Mouse (Mus musculus): ENCODE data around the gene Akap10. TPM values are rescaled to one million over a fixed set of nuclear protein-coding genes. Genes with fewer than 3 reads are reported as not detected.

The Akap10 gene
- polyA plus RNA-seq, 2 experiments = 15.8 to 16.9 TPM

DNA sequence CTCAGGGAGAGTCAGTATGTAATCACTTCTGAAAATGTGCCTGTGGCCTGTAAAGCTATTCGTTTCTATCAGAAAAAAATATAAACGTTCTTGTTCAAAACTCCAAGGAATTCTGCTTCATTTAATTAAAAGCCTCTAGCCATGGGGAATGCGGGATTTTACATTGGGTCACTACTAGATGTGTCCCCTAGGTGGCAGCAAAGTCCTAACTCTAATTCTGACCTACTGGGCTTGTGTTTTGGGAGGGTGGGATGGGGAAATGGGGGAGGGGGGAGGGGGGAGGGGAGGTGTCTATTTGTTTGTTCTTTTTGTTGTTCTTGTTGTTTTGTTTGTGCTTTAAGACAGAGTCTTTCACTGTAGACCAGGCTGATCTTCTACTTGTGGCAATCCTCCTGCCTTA is 19.3 kb upstream of the Akap10 start:
- Histone ChIP-seq H3K36me3 (ENCODE audit: control insufficient read depth, insufficient read depth, low read length) (no peaks in the 10 kb centered on the region), H3K27me3 (ENCODE audit: control insufficient read depth, insufficient read depth, low read length) (no peaks in the 10 kb centered on the region), H3K4me1 (ENCODE audit: control insufficient read depth, insufficient read depth, low read length) (no peaks in the 10 kb centered on the region), H3K4me2 (replicated peaks; ENCODE audit: low read depth, low read length, severe bottlenecking) (no peak overlapping the region), H3K9ac (ENCODE audit: low read depth, low read length, severe bottlenecking) (no peak overlapping the region), H3K4me3 (replicated peaks; ENCODE audit: low read length) (no peak overlapping the region), H3K9me3 (ENCODE audit: control insufficient read depth, low read length) (no peaks in the 10 kb centered on the region), H3K27ac (replicated peaks; ENCODE audit: low read depth, low read length) (no peak overlapping the region)
- DNase-seq (ENCODE audit: low spot score) = peak; percentile 65
- no peak for TF ChIP-seq POLR2A (IDR thresholded peaks at IDR 0.05; ENCODE audit: borderline replicate concordance, extremely low read depth, insufficient read depth, insufficient read length)
- ATAC-seq (ENCODE audit: low FRiP score, low read depth) = no peak
- WGBS = under 1% methylated on average over 3 of the region's 3 CpGs

DNA sequence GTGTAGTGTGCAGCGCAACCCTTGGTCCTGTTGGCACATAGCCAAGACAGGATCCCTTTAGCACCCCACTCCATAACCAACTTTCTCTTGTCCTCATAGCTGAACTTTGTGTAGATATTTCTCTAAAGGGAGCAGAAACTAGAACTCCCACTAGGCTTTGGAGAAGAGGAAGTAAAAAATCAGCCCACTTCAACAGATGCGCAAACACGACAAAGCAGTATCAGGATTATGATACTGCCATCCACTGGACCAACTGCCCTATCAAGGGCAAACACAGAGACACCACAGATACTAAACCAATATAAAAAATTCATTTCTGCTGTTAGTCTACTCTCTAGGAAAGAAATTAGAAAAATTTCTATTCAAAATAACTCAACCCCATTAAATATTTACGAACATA is 16.6 kb upstream of the Akap10 start:
- Histone ChIP-seq H3K9me3 (ENCODE audit: control insufficient read depth, low read length) (no peaks in the 10 kb centered on the region), H3K9ac (ENCODE audit: low read depth, low read length, severe bottlenecking) (no peak overlapping the region), H3K36me3 (ENCODE audit: control insufficient read depth, insufficient read depth, low read length) (no peaks in the 10 kb centered on the region), H3K4me3 (replicated peaks; ENCODE audit: low read length) (no peak overlapping the region), H3K27me3 (ENCODE audit: control insufficient read depth, insufficient read depth, low read length) (no peaks in the 10 kb centered on the region), H3K4me1 (ENCODE audit: control insufficient read depth, insufficient read depth, low read length) (no peaks in the 10 kb centered on the region), H3K27ac (replicated peaks; ENCODE audit: low read depth, low read length) (no peak overlapping the region), H3K4me2 (replicated peaks; ENCODE audit: low read depth, low read length, severe bottlenecking) (no peak overlapping the region)
- ATAC-seq (ENCODE audit: low FRiP score, low read depth) (no peak), DNase-seq (ENCODE audit: low spot score) (no peak)
- no peak for TF ChIP-seq POLR2A (IDR thresholded peaks at IDR 0.05; ENCODE audit: borderline replicate concordance, extremely low read depth, insufficient read depth, insufficient read length)
- WGBS = 94% methylated on average over 4 of the region's 4 CpGs

DNA sequence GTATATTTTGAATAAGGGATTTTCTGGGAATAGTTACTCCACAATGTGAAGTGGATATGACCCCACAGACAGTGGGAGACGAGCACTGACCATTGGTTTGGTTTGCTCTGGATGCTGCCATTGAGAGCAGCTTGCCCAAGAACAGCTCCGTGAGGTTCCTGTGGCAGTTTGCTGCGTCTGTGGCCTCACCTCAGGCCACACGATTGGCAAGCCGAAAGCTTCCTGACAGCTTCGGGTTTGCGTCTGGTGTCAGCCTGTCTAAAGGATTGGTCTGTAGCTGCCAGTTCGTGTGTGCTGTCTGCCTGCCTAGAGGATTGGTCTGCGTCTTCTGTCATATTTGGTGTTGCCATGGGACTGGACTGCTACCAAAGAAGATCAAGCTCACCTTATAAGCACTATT is 14.4 kb upstream of the Akap10 start:
- WGBS = 79% methylated on average over 9 of the region's 9 CpGs
- Histone ChIP-seq H3K9me3 (ENCODE audit: control insufficient read depth, low read length) (no peaks in the 10 kb centered on the region), H3K27me3 (ENCODE audit: control insufficient read depth, insufficient read depth, low read length) (no peaks in the 10 kb centered on the region), H3K9ac (ENCODE audit: low read depth, low read length, severe bottlenecking) (no peak overlapping the region), H3K4me3 (replicated peaks; ENCODE audit: low read length) (no peak overlapping the region), H3K4me2 (replicated peaks; ENCODE audit: low read depth, low read length, severe bottlenecking) (no peak overlapping the region), H3K36me3 (ENCODE audit: control insufficient read depth, insufficient read depth, low read length) (no peaks in the 10 kb centered on the region), H3K27ac (replicated peaks; ENCODE audit: low read depth, low read length) (no peak overlapping the region), H3K4me1 (ENCODE audit: control insufficient read depth, insufficient read depth, low read length) (no peaks in the 10 kb centered on the region)
- ATAC-seq (ENCODE audit: low FRiP score, low read depth) (no peak), DNase-seq (ENCODE audit: low spot score) (no peak)
- TF ChIP-seq POLR2A (IDR thresholded peaks at IDR 0.05; ENCODE audit: borderline replicate concordance, extremely low read depth, insufficient read depth, insufficient read length) = no peak

DNA sequence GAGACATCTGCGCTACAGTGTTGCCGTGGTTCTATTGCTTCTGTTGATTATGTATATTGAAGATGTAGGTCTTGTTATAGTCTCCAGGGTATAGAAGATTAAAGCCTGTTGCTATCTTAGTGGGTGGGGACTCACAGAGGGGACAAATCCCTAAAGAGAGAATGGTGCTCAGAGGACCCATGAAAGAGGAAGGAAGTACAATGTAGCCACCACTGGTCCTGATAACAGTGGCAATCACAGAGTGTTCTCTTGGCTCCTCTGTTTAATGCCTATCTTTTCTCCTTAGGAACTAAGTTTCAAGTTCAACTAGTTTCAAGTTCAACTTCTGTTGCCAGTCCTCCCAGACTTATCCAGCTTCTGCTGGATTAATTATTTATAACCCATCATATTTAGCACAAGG is 12.9 kb upstream of the Akap10 start:
- Histone ChIP-seq H3K4me1 (ENCODE audit: control insufficient read depth, insufficient read depth, low read length) (no peaks in the 10 kb centered on the region), H3K27me3 (ENCODE audit: control insufficient read depth, insufficient read depth, low read length) (no peaks in the 10 kb centered on the region), H3K27ac (replicated peaks; ENCODE audit: low read depth, low read length) (no peak overlapping the region), H3K4me3 (replicated peaks; ENCODE audit: low read length) (no peak overlapping the region), H3K36me3 (ENCODE audit: control insufficient read depth, insufficient read depth, low read length) (no peaks in the 10 kb centered on the region), H3K9me3 (ENCODE audit: control insufficient read depth, low read length) (no peaks in the 10 kb centered on the region), H3K9ac (ENCODE audit: low read depth, low read length, severe bottlenecking) (no peak overlapping the region), H3K4me2 (replicated peaks; ENCODE audit: low read depth, low read length, severe bottlenecking) (no peak overlapping the region)
- ATAC-seq (ENCODE audit: low FRiP score, low read depth) = no peak
- 92% methylated on average over 2 of the region's 2 CpGs for WGBS
- TF ChIP-seq POLR2A (IDR thresholded peaks at IDR 0.05; ENCODE audit: borderline replicate concordance, extremely low read depth, insufficient read depth, insufficient read length) = no peak
- DNase-seq (ENCODE audit: low spot score) = no peak

DNA sequence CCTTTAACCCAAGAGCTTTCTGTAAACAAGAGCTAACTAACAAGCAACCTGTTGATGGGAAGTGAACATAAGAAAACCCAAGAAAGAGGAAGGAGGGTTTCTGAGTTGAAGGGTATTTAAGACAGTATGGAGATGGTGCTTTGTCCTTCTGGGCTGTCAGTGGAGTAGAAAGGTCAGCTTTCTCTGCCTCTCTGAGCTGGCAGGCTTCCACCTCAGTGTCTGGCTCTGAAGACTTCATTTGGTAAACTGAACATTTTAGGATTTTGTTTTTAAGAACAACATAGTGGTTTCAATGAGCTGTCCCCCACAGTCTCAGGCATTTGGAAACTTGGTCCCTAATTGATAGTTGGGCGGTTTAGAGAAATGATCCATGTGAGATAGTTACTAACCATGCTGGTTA is 7.7 kb upstream of the Akap10 start:
- 81% methylated on average over 1 of the region's 1 CpGs for WGBS
- no peak for ATAC-seq (ENCODE audit: low FRiP score, low read depth)
- H3K4me2 ChIP-seq (replicated peaks; ENCODE audit: low read depth, low read length, severe bottlenecking) = no peak overlapping the region
- no peak for DNase-seq (ENCODE audit: low spot score)
- no peak overlapping the region for H3K9ac ChIP-seq (ENCODE audit: low read depth, low read length, severe bottlenecking)
- no peak overlapping the region for H3K27ac ChIP-seq (replicated peaks; ENCODE audit: low read depth, low read length)
- H3K4me3 ChIP-seq (replicated peaks; ENCODE audit: low read length) = no peak overlapping the region
- no peaks in the 10 kb centered on the region for H3K4me1 ChIP-seq (ENCODE audit: control insufficient read depth, insufficient read depth, low read length)
- no peak for TF ChIP-seq POLR2A (IDR thresholded peaks at IDR 0.05; ENCODE audit: borderline replicate concordance, extremely low read depth, insufficient read depth, insufficient read length)
- no peaks in the 10 kb centered on the region for H3K27me3 ChIP-seq (ENCODE audit: control insufficient read depth, insufficient read depth, low read length)
- no peaks in the 10 kb centered on the region for H3K36me3 ChIP-seq (ENCODE audit: control insufficient read depth, insufficient read depth, low read length)
- H3K9me3 ChIP-seq (ENCODE audit: control insufficient read depth, low read length) = no peaks in the 10 kb centered on the region

Data from limb, embryonic 14.5 days (tissue).